Mouse (Mus musculus) bone marrow macrophage, adult 2 months (primary cell): ENCODE measurements around the gene Cib1. TPM values are rescaled to one million over a fixed set of nuclear protein-coding genes. Genes with fewer than 3 reads are reported as not detected.

ENCODE experiments used
- H3K27ac ChIP-seq: 2 replicates; pipeline ENCODE4 v1.5.1; 2012; ENCODE audit warnings: low read depth, low read length; ENCODE audit not compliant: insufficient read depth
- H3K4me1 ChIP-seq: 2 replicates; pipeline ENCODE4 v1.6.1; 2012; ENCODE audit warnings: low read length; ENCODE audit not compliant: control insufficient read depth, insufficient read depth
- H3K4me3 ChIP-seq: 2 replicates; pipeline ENCODE4 v1.5.1; 2012; ENCODE audit warnings: mild to moderate bottlenecking, low read length, moderate library complexity; ENCODE audit not compliant: insufficient read depth
- CTCF ChIP-seq: IDR thresholded peaks from 2 replicates; pipeline ENCODE4 v1.5.1; 2012; ENCODE audit warnings: low read depth, mild to moderate bottlenecking, low read length, moderate library complexity
- POLR2A ChIP-seq: IDR thresholded peaks from 2 replicates; pipeline ENCODE4 v1.6.1; 2012; ENCODE audit warnings: mild to moderate bottlenecking, low read depth, low read length, borderline replicate concordance
- polyA plus RNA-seq: library from polyadenylated mRNA; stranded (reverse); fragments of >200 nt; gene quantifications from 2 replicates; pipeline ENCODE4 v1.2.4, GENCODE M21; 2012; ENCODE audit not compliant: missing spikeins, insufficient read depth, insufficient read length

Gene Cib1
- polyA plus RNA-seq, 1 experiment, result 69.3 TPM

DNA sequence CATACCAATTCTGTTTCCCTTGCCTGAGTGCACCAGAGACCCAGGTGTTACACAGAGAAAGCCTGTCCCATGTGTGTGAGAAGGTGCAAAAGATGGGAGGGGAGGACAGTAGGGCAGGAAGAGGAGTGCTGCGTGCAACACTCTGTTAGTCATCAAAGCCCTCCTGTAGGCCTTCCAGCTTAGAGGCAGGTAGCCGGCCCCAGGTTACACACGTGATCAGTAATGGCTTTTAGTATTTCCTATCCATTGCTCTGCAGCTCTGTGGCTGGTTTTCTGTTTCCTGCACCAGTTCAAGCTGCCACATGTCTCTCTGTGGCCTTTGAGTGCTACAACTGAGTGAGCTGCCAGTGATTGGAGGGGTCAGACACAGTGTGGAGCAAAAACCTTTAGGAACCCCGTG lies 28.3 kb downstream of the Cib1 start:
- Histone ChIP-seq H3K4me3 (no peak overlapping the region), H3K27ac (no peak overlapping the region), H3K4me1 (peaks cover 42% of the 10 kb centered on the region)
- no peak for TF ChIP-seq CTCF
- TF ChIP-seq POLR2A, result no peak

DNA sequence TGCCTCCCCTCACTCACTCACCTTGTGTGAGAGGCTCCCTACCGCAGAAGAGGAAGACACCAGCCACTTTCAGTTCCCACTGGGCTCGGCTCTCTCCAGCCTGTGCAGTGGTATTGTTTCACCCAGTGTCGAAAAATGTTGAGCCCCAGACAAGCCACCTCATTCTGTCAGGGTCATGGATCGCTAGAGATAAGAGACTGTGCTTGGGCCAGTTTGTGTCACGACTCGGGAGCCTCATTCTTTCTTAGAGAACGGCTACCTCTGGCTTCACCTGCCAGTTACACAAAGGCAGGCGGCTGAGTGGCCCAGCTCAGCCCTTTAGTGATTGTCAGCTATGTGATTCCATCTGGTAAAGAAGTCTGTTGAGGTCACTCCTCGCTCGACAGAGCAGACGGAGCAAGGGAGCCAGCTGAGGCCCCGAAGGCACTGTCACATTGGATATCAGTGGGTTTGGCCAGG lies 28.9 kb downstream of the Cib1 start:
- TF ChIP-seq CTCF (no peak), POLR2A (no peak)
- Histone ChIP-seq H3K4me3 (no peak overlapping the region), H3K4me1 (peaks cover 37% of the 10 kb centered on the region), H3K27ac (no peak overlapping the region)

DNA sequence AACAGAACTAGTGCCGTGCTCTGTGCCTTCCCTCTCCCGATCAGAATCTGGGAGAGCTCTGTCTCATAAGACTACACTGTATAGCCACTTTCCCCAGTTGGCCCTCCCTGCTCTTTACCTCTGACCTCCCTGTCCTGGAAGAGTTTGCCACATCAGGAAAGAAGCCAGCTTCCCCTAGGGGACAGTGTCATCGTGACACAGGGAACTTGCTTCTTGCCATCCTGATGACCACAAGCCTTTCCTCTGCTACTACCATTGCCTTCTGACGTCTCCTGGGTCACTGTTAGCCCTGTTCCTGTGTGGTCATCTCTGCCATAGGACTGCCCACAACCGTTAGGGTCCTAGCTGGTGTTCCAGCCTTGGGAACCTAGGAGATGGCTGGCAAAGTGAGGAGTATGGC lies 29.7 kb downstream of the Cib1 start:
- Histone ChIP-seq H3K4me3 (no peak overlapping the region), H3K27ac (no peak overlapping the region), H3K4me1 (peaks cover 32% of the 10 kb centered on the region)
- TF ChIP-seq POLR2A (no peak), CTCF (no peak)

DNA sequence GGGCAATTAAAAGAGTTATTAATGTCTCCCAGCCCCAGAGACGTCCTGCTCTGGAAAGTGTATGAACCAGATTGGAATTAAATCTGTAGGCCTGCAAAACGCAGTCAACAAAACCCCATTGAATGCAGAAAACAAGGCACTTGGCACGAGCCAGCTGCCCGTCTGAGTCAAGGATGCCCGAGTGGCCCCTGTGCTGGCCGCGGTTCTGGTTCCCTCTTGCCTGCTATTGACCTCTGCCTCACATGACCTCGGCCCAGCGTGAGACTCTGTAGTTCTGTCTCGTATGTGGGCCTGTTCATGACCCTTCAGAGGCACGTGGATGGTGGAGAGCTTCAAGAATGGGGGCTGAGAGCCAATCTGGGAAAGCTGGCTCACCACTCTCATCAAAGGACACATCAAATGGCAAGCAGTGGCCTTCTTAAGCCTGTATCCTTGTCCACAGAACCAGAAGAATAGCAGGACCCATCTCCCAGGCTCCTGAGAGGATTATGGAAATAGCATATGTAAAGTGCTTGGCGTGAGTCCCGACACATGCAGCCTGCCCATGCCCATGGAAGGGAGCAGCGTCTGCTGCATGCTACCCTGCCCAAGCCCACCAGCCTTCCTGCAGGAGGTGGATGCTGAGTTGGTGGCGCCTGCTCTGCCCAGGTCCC lies 30.6 kb downstream of the Cib1 start:
- H3K4me3 ChIP-seq, result no peak overlapping the region
- no peak for TF ChIP-seq CTCF
- TF ChIP-seq POLR2A, result no peak
- no peak overlapping the region for H3K27ac ChIP-seq
- H3K4me1 ChIP-seq, result peaks cover 28% of the 10 kb centered on the region

DNA sequence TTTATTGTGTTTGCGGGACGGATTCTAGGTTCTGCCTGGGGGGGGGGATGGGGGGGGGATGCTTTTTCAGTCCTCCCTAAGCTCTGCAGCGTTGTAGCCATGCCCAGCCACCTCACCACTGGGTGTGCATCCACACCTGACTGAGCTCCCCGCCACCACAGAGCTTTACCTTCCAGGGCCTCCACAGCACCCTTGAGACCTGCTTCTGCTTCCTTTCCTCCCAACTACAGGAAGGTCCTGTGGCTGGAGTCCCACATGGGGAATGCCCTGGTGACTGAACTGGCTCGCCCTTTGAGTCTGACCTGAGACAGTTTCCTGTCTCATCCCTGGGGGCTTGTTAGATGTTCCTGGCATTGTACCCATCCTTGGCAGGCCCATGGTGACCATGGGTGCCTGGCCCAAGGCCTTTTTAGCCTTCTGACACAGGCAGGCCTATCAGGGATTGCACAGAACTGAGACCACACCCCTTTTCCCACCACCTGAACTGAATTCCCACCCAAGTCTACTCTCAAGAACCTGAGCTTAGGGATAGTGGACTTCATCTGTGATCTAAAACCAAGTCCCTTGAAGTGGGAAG lies 31.6 kb downstream of the Cib1 start:
- Histone ChIP-seq H3K4me3 (no peak overlapping the region), H3K4me1 (peaks cover 26% of the 10 kb centered on the region), H3K27ac (no peak overlapping the region)
- no peak for TF ChIP-seq POLR2A
- TF ChIP-seq CTCF, result no peak

DNA sequence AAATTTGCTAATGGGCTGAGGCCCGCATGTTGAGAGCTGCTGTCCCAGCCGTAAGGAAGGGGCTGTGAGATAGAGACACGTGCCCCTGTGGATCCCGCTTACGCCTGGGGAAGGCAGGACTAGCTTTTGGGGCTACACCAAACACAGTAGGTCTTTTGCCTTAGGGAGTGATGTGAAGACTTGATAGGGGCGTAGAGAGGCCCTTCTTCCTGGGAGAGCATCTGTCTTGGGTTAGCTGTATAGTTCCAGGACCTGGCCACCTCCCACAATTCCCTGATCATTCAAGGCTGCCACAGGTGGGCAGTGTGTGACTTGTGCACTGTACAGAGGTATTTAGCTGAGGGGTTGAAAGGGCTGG lies 32.0 kb downstream of the Cib1 start:
- H3K27ac ChIP-seq, result no peak overlapping the region
- H3K4me3 ChIP-seq, result no peak overlapping the region
- peaks cover 26% of the 10 kb centered on the region for H3K4me1 ChIP-seq
- TF ChIP-seq POLR2A, result no peak
- TF ChIP-seq CTCF, result no peak

DNA sequence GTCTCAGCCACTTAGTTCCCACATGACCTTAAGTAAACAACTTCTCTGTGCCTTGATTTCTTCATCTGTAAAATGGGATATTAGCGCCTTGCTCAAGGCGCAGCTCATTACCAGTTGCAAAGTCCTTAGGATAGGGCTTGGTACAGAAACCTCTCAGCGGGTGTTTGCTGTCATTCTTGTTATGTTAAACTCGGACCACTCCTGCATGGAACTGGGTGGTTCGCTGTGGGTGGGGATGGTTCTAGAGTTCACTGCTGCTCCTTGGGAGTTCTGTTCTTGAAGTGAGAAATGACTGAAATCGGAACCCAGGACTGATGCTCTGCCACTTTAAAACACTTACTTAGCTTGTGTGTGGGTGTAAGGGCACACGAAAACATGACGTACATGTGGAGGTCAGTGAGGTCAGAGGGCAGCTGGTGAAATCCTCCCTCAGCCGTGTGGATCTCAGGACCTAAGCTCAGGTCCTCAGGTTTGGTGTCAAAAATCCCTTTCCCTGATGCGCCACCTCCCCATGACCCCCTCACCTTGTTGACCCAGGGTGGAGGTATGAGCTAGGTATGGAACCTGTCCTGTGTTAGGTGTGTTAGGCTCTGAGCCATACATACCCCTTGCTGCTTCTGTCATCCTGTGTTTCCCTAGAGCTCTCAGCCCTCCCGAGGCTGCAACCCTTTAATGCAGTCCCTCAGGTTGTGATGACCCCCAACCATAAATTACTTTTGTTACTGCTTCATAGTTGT lies 32.6 kb downstream of the Cib1 start:
- H3K27ac ChIP-seq, result no peak overlapping the region
- H3K4me3 ChIP-seq, result no peak overlapping the region
- TF ChIP-seq CTCF (no peak), POLR2A (no peak)
- peaks cover 26% of the 10 kb centered on the region for H3K4me1 ChIP-seq

DNA sequence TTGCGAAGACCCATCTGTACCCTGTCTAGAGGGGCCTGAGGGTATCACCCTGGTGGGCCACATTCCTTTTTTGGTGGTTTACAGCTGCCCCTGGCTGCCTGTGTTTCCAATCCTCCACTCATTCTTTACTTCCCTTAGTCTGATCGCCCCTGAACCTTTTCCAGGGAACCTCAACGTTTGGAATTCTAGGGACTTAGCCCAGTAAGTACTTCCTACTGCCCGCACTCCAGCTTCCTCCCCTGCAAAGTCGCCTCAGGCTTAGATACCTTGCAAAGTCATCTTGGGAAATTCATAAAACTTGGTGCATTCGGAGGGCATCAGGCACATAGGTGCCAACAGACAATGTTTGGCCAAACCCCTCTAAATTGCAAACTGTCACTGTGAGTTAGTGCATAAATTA lies 33.3 kb downstream of the Cib1 start:
- H3K27ac ChIP-seq, result no peak overlapping the region
- H3K4me3 ChIP-seq, result peak overlapping the region; percentile 96
- peaks cover 26% of the 10 kb centered on the region for H3K4me1 ChIP-seq
- TF ChIP-seq CTCF, result no peak

DNA sequence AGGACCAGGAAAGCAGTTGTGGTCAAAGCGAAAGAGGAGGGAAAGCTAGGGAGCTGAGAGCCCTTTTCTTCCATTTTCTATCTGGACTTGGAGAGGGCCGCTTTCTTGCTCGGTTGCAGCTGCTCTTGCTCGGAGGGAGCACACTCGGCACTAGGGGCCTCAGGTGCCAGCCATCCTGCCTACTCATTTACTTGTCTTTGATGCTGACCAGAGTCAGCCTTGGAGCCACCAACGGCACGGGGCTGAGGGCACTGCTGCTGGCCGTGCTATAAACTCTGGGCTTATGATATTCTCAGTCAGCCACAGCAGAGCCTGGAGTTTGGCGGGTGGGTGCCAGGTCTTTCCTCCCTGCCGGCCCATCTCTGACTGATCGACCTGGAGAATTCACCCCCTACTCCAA lies 33.8 kb downstream of the Cib1 start:
- Histone ChIP-seq H3K27ac (0 out of 2 replicates have a peak overlapping the region, but pooled peaks have one; percentile 24), H3K4me3 (peak overlapping the region; percentile 96), H3K4me1 (peaks cover 22% of the 10 kb centered on the region)
- TF ChIP-seq POLR2A, result no peak
- no peak for TF ChIP-seq CTCF

DNA sequence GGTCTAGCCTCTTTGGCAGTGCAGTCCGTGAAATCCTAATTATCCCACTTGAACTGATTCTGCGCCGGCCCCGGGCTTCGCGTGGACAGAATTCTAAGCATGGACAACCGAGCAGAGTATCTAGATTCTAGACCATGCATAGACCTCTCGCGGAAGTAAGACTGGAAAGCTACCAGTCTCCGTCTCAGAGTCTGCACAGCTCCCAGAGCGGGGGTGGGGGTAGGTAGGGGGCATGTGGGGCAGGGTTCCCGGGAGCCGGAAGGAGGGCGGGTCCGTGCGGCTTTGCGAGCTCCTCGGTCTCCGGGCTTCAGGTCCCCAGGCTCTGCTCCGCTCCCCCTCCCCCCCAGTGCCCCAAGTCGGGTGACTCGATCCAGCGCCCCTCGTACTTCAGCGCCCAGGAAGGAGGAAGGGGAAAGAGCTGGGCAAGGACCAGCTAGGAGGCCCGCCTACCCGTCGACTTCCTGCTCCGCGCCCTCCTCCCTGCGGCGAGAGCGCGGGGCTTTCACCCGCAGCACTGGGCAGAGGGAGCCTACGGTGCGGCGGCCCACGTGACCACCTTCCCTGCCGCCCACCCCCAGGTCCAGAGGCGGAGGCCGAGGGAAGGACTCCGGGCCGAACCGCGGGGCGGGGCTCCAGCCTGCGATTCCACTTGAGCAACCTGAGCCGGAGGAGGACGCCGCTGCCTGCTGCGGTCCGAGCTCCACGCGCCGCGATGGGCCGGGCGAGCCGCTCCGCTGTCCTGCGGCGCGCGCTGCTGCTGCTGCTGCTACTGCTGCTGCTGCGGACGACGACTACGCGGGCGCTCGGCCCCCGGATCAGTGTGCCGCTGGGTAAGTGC lies 34.5 kb downstream of the Cib1 start:
- H3K27ac ChIP-seq, result peak overlapping the region; percentile 33
- peak overlapping the region; percentile 96 for H3K4me3 ChIP-seq
- peaks cover 16% of the 10 kb centered on the region for H3K4me1 ChIP-seq
- TF ChIP-seq POLR2A, result no peak
